Mouse (Mus musculus) stomach, postnatal 0 days (tissue): ENCODE data around the gene Ccdc148.

Experiments
- CTCF ChIP-seq: IDR thresholded peaks from 2 replicates; pipeline ENCODE4 v1.5.1; 2016; ENCODE audit warnings: antibody characterized with exemption, low read depth, mild to moderate bottlenecking, moderate library complexity
- EP300 ChIP-seq: optimal IDR thresholded peaks from 2 replicates; pipeline ENCODE3; 2016; ENCODE audit warnings: antibody characterized with exemption

- TF ChIP-seq EP300, result no peak
- no peak for TF ChIP-seq CTCF
Observed at GRCm38 (mm10) chr2:59055615-59056145, 104.8 kb downstream of the Ccdc148 start.
